9 mouse cellular contexts compared by ENCODE assay signal in genomic region chr2:31346096-31346495, GRCm38 (mm10). TPM values are rescaled to one million over a fixed set of nuclear protein-coding genes. Genes with fewer than 3 reads are reported as not detected.
DNase-seq lines count a peak whose midpoint lies in the region; ATAC-seq lines count a peak whose summit lies in the region.
"Had no signal": no experiment of that assay in that cellular context is flagged by ENCODE, and none has a peak within 500 bp of the region (broad histone marks: within the 10 kb centered on the region; RNA-seq: fewer than 3 reads in every experiment).

No protein-coding gene starts in this region.

- H3K4me3 ChIP-seq in intestine, embryonic 15.5 days (replicated peaks) = no peak overlapping the region
- H3K4me3 ChIP-seq: limb, embryonic 15.5 days had no signal

- no peaks in the 10 kb centered on the region for H3K4me1 ChIP-seq in intestine, embryonic 15.5 days (replicated peaks)
- H3K4me1 ChIP-seq: limb, embryonic 15.5 days had no signal

- peak; percentile 63 for ATAC-seq in megakaryocyte progenitor cell, adult 5-6 weeks (replicated peaks; ENCODE audit: poor library complexity)
- ATAC-seq in intestine, embryonic 15.5 days = no peak

- intact Hi-C loops in heart, postnatal 25 days (cut with DNase I) = no loop called here

- H3K27me3 ChIP-seq in intestine, embryonic 15.5 days (replicated peaks) = 0 out of 2 replicates have a peak, but pooled peaks cover 4% of the 10 kb centered on the region

- H3K9me3 ChIP-seq in intestine, embryonic 15.5 days = no peaks in the 10 kb centered on the region
- H3K9me3 ChIP-seq: limb, embryonic 15.5 days had no signal

- WGBS in intestine, embryonic 15.5 days = 30% methylated on average over 12 of the region's 12 CpGs

- no peak overlapping the region for H3K9ac ChIP-seq in intestine, embryonic 15.5 days
- H3K9ac ChIP-seq: limb, embryonic 15.5 days had no signal

- no peak overlapping the region for H3K27ac ChIP-seq in intestine, embryonic 15.5 days
- H3K27ac ChIP-seq: limb, embryonic 15.5 days had no signal

- no peaks in the 10 kb centered on the region for H3K36me3 ChIP-seq in intestine, embryonic 15.5 days
- H3K36me3 ChIP-seq: limb, embryonic 15.5 days had no signal

- no peak overlapping the region for H3K4me2 ChIP-seq in intestine, embryonic 15.5 days (replicated peaks)
- H3K4me2 ChIP-seq: limb, embryonic 15.5 days had no signal

- DNase-seq in heart, postnatal 4 days = peak; percentile 80
- no peak for DNase-seq in heart, postnatal 25 days (ENCODE audit: low spot score)
- peak; percentile 10 for DNase-seq in MEL-GATA-1-ER (ENCODE audit: extremely low read depth, low read depth)
- DNase-seq in embryo, embryonic 9.5 days (ENCODE audit: extremely low spot score) = peak; percentile 66
- no peak for DNase-seq in left cerebral cortex, adult 9 months (ENCODE audit: low spot score in 2 of 2)
- DNase-seq in cerebellum, adult 11 months = no peak

RNA-seq across cellular contexts. Expression of gene Hmcn2, which starts 31.9 kb away (rescaled TPM):
- total RNA-seq in heart, postnatal 4 days (2021) = 1 to 10 TPM; 1.7 to 2.9 TPM
- 10 to 100 TPM; 13.2 to 14.5 TPM for total RNA-seq in heart, postnatal 25 days (2021)
- total RNA-seq in megakaryocyte progenitor cell, adult 5-6 weeks (2015) = not detected in 2 replicates
- 0.21 TPM in 1 of 2 replicates, not detected in the other for total RNA-seq in megakaryocyte progenitor cell, adult 5-6 weeks (2017)
- polyA plus RNA-seq in intestine, embryonic 15.5 days (2015; fragmentation: Nextera tagmentation; extraction: Ambion mirVana) = 3.3 and 4.2 TPM in 2 replicates

Comparison
In these comparisons a context has a peak if more than half of its experiments do, and no peak if none do; other contexts are left out.
1. DNase-seq: peak in heart, postnatal 4 days (single experiment), MEL-GATA-1-ER (single experiment) and embryo, embryonic 9.5 days (single experiment); none in heart, postnatal 25 days (single experiment), left cerebral cortex, adult 9 months (0 of 2) and cerebellum, adult 11 months (single experiment).